Comparison of ENCODE assay signal across 8 mouse cellular contexts in genomic region chr5:8056141-8057017, GRCm38 (mm10). TPM values are rescaled to one million over a fixed set of nuclear protein-coding genes. Genes with fewer than 3 reads are reported as not detected.
DNase-seq lines count a peak whose midpoint lies in the region; ATAC-seq lines count a peak whose summit lies in the region.

No protein-coding gene starts in this region.

- peak; percentile 86 to 92 for DNase-seq in adrenal gland, adult 18-20 months (ENCODE audit: low spot score in 2 of 2)
- peak; percentile 65 for DNase-seq in embryo, embryonic 10 days (ENCODE audit: low spot score)
- DNase-seq in gastrocnemius, postnatal 14 days, result peak; percentile 82
- peak; percentile 85 to 86 for DNase-seq in left cerebral cortex, postnatal 36 days (ENCODE audit: low spot score in 2 of 2)
- DNase-seq in midbrain, embryonic 10.5 days (ENCODE audit: low spot score), result peak; percentile 78
- peak; percentile 76 for DNase-seq in right cerebral cortex, postnatal 4 days
- DNase-seq in yolk sac, embryonic 10.5 days (ENCODE audit: low spot score), result peak; percentile 83

- WGBS in midbrain, embryonic 10.5 days, result under 1% methylated on average over 58 of the region's 60 CpGs

- intact Hi-C loops in gastrocnemius, postnatal 14 days (cut with DNase I; ENCODE audit: low total_unique reads), result loop anchor here (5.0 kb wide), 1 partner anchor 171 kb away; no protein-coding TSS in a partner anchor
- intact Hi-C loops in left cerebral cortex, postnatal 36 days (cut with DNase I), result no loop called here

- H3K4me3 ChIP-seq in midbrain, embryonic 10.5 days, result peak overlapping the region; percentile 82

- H3K27me3 ChIP-seq in midbrain, embryonic 10.5 days (ENCODE audit: low read depth, poor library complexity, severe bottlenecking), result no peaks in the 10 kb centered on the region

- ATAC-seq in inflammation-experienced regulatory T-cells, adult 6 months, result peak; percentile 90

- peak overlapping the region; percentile 98 for H3K27ac ChIP-seq in midbrain, embryonic 10.5 days (replicated peaks)

- H3K36me3 ChIP-seq in midbrain, embryonic 10.5 days, result peaks cover 25% of the 10 kb centered on the region

- H3K4me1 ChIP-seq in midbrain, embryonic 10.5 days, result peaks cover 20% of the 10 kb centered on the region

- no peaks in the 10 kb centered on the region for H3K9me3 ChIP-seq in midbrain, embryonic 10.5 days (replicated peaks)

RNA-seq across cellular contexts. Expression of gene Sri, which starts 10.5 kb away (rescaled TPM):
- 10 to 100 TPM; 88.9 to 97.1 TPM for total RNA-seq in adrenal gland, adult 18-20 months (2021)
- total RNA-seq in gastrocnemius, postnatal 14 days (2021), result 10 to 100 TPM; 32.7 to 35.0 TPM
- polyA plus RNA-seq in inflammation-experienced regulatory T-cells, adult 6 months (2017; shearing (Covaris generic)), result 100 to 1,000 TPM; 611 to 730 (median 644) TPM
- total RNA-seq in left cerebral cortex, postnatal 36 days (2021), result 100 to 1,000 TPM in 1 of 2 experiments, 10 to 100 TPM in 1; 93.5 to 102 TPM
- polyA plus RNA-seq in midbrain, embryonic 10.5 days (2016; fragmentation: Nextera tagmentation; extraction: Ambion mirVana), result 189 and 196 TPM in 2 replicates

Comparison
In these comparisons a context has a peak if more than half of its experiments do, and no peak if none do; other contexts are left out.
1. Peak in every context shown above with its lines: DNase-seq, ATAC-seq, H3K4me3 ChIP-seq and H3K27ac ChIP-seq.